Mouse (Mus musculus): ENCODE results near the gene Eif2b3.

DNA sequence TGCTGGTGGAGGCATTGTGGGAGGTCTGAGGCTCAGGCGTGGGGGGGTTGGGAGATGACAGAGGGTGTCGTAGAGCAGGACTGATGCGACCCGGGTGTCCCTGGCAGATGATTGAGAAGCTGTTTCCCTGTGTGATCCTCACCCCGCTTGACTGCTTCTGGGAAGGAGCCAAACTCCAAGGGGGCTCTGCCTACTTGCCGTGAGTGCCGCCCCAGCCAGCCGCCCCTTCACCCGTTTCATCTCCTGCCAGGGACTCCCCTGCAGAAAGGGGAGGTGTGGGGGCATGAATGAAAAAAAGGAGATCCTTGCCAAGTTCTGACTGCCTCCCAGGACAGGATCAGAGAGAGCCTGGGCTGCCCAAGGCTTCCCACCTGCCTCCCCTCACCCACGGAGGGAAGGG is 85.9 kb downstream of the Eif2b3 start:
- no peak for TF ChIP-seq CTCF (IDR thresholded peaks at IDR 0.05; ENCODE audit: low read depth, low read length)
- TF ChIP-seq GATA1 (IDR thresholded peaks at IDR 0.05; ENCODE audit: borderline replicate concordance, low read length): no peak
- no peak for TF ChIP-seq TAL1 (conservative IDR thresholded peaks at IDR 0.05; ENCODE audit: low read depth, low read length)

All from G1E (cell line).